Mouse (Mus musculus): ENCODE measurements around the gene Rnf111.

- TF ChIP-seq POLR2A (IDR thresholded peaks at IDR 0.05; ENCODE audit: low read depth, low read length) (no peak), CTCF (IDR thresholded peaks at IDR 0.05; ENCODE audit: extremely low read depth, insufficient read length, insufficient replicate concordance, low read depth, low read length) (no peak)
These were observed 44.8 kb upstream of the Rnf111 start for GRCm38 (mm10) chr9:70548304-70548703.

Data from small intestine, adult 2 months (tissue).